Mouse (Mus musculus) layer of hippocampus, adult 8-10 months (tissue): ENCODE measurements around the gene Klri1. TPM values are rescaled to one million over a fixed set of nuclear protein-coding genes. Genes with fewer than 3 reads are reported as not detected.
"Not testable (repeated sequence)": the region's sequence is repeated elsewhere in the genome, so short reads cannot be mapped to it uniquely, and the experiment has no call there.

Experiments
- DNase-seq, 2 experiments: peaks; one replicate each; pipeline ENCODE4 v3.0.0; 2022; ENCODE audit warnings: low spot score in 2 of 2
- microRNA-seq, 2 experiments: library from miRNA; unstranded; fragments of <30 nt; microRNA quantifications; one replicate each; pipeline ENCODE4 v1.2.0; 2022
- total RNA-seq, 4 experiments: library from RNA; stranded (reverse); gene quantifications; 2 replicates each; pipeline ENCODE4 v1.2.4; 2022

Gene Klri1
- not detected for total RNA-seq

GRCm38 (mm10) chr6:129717032-129717431 lies at the start of gene Klri1:
Gene Klri1, minus strand, starts transcription at chr6:129717132.
- DNase-seq: no peak

GRCm38 (mm10) chr6:129747654-129748032 lies 30.7 kb upstream of the Klri1 start:
- no peak for DNase-seq

GRCm38 (mm10) chr6:129747016-129747653 lies 30.2 kb upstream of the Klri1 start:
- DNase-seq: no peak

DNA sequence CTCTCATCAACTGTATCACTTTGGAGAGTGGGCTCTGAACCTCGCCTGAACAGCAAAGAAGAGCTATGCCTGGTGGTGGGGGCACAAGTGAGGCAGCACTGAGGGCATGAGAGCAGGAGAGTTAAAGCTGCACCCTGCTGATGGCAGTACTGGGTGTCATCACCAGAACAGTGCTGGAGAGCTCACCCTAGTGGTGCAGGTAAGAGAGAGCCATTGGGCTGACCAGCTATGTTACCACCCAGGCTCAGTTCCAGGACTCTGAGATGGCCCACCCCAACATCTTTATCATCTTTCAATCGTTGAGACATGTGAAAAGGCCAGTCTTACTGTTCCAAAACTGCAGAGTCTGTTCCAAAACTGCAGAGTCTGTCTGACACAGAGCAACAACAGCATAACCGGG lies 29.2 kb upstream of the Klri1 start:
- DNase-seq: no peak

- DNase-seq: no peak
Observed at GRCm38 (mm10) chr6:129740069-129740721, 23.3 kb upstream of the Klri1 start, which contains the start of gene Klri2. Gene Klri2, minus strand, starts transcription at chr6:129740484.

DNA sequence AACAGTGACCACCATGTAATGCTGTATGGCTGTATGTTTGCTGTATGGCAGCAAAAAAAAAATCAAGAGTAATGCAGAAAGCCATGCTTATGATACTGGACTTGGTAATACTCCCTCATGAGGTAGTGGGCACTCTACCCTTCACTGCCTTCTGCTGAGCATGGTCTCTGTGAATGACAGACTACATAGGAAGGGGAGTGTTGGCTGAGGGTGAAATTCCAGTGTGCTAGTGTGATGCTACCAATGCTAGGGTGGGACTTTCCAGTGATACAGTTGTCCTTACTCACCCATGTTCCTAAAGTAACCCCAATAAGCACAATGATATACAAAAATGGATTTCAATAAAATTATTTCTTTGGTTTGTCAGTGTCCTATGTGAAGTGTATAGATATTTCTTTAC lies 19.5 kb upstream of the Klri1 start:
- no peak for DNase-seq

DNA sequence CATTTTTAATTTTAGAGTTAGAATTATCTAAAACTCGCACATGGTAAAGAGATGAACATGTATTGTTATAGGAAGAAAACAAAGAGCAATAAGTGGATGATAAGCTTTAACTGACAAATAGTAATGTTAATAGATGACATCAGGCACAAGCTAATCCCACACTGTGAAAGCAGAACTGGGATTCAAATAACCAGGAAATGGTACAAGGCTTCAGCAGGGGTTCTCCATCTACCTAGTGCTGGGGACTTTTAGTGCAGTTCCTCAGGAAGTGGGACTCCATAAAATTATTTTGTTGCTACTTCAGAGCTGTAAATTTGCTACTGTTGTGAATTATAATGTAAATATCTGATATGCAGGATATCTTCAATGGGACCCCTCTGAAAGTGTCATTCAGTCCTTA lies 10.3 kb upstream of the Klri1 start:
- no peak for DNase-seq

DNA sequence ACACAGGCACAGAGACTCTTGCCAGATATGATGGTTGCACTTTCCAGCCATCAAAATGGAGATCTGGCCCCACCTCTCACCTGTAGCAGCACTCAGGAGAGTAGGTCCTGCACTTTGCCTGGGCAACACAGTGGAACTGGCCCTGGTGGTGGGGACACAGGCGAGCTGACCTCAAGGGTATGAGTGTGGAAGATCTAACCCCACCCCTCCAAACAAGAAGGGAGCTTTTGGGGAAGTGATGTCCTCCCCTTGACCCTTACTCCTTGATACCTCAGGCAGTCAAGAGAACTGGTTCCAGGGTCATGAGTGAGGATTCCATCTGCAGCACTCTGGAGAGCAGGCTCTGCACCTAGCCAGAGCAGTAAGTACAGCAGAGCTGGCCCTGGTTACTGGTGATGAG lies 4.5 kb upstream of the Klri1 start:
- no peak for DNase-seq

- DNase-seq: no peak
Observed at GRCm38 (mm10) chr6:129720487-129720886, 3.6 kb upstream of the Klri1 start.

- no peak for DNase-seq
Observed at GRCm38 (mm10) chr6:129713566-129713965, 3.4 kb downstream of the Klri1 start.

- DNase-seq: not testable (repeated sequence)
Observed at GRCm38 (mm10) chr6:129691436-129691835, 25.5 kb downstream of the Klri1 start.

- DNase-seq: no peak
Observed at GRCm38 (mm10) chr6:129680379-129680778, 36.6 kb downstream of the Klri1 start.

- DNase-seq: no peak
Observed at GRCm38 (mm10) chr6:129678873-129679272, 38.1 kb downstream of the Klri1 start, which contains the start of gene Klrc1. Gene Klrc1, minus strand, starts transcription at chr6:129678973.

DNA sequence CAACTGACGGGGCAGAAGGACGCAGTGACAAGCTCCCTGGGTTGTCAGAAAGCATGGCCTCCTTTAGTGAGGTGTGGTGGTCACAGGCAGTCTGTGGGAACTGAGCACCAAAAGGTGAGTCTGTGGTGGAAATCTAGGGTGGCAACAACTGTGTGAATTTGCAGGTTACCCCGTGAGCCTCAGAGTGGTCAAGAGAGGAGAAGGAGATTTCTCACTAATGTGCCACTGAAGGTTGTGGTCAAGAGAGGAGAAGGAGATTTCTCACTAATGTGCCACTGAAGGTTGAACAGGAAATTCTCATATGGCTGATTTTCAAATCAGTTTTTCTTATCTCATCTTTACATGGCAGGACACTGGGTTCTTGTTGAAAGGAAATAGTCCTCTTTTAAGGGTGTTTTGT lies 55.6 kb downstream of the Klri1 start:
- not testable (repeated sequence) for DNase-seq

DNA sequence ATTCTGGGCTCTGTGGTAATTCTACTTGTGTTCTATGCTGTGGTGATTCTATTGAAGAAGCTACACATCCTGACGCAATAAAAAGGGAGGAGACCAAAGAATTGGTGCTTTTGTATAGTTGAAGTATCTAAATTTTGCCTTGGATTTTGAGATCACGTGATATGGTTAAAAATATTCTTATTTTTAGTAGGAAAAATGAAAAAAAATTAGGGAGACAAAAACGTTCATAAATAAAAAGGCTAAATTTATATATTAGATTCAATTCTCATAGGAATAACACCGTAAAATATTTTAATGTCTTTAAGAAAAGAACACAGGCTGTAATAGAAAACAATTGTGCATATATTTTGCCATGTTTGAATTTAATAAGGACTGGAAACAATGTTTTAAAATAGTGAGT lies 56.3 kb downstream of the Klri1 start, which contains the start of gene Klrc2:
Gene Klrc2 (minus strand): TSS at position 101 of the 400 bp plus-strand sequence.
- not testable (repeated sequence) for DNase-seq

Small RNA genes lying within 50 kb of the gene (microRNA-seq; reads per million reads assigned to microRNA genes)
- gene Mir680-1: 0 reads per million in 2 experiments

Other genes starting within 250 kb of the Klri1 start
- gene Olr1, start 210.0 kb downstream of the Klri1 start, total RNA-seq: not detected
- not detected for gene Tmem52b, start 204.6 kb downstream of the Klri1 start, total RNA-seq
- gene Gabarapl1, start 184.0 kb downstream of the Klri1 start, total RNA-seq: 100 to 1,000 TPM; 665 to 765 (median 700) TPM
- not detected for gene Klre1, start 139.2 kb downstream of the Klri1 start, total RNA-seq
- not detected for gene Klrd1, start 125.3 kb downstream of the Klri1 start, total RNA-seq
- not detected for gene Klrk1, start 93.3 kb downstream of the Klri1 start, total RNA-seq
- not detected for gene Klrc3, start 73.8 kb downstream of the Klri1 start, total RNA-seq
- not detected for gene Klrc2, start 56.4 kb downstream of the Klri1 start, total RNA-seq
- gene Klrc1, start 38.2 kb downstream of the Klri1 start, total RNA-seq: not detected
- gene Klri2, start 23.4 kb upstream of the Klri1 start, total RNA-seq: not detected
- gene Gm156, start 67.1 kb upstream of the Klri1 start, total RNA-seq: not detected
- not detected for gene Gm17631, start 145.5 kb upstream of the Klri1 start, total RNA-seq
- gene Klra17, start 159.5 kb upstream of the Klri1 start, total RNA-seq: not detected
- gene Klra5, start 200.5 kb upstream of the Klri1 start, total RNA-seq: not detected